Mouse (Mus musculus) ovary, adult 18-20 months (tissue): ENCODE data around the gene Emb.
"Not testable (repeated sequence)": the region's sequence is repeated elsewhere in the genome, so short reads cannot be mapped to it uniquely, and the experiment has no call there.

Experiments
- DNase-seq: peaks from one replicate; pipeline ENCODE4 v3.0.0; 2022; ENCODE audit warnings: low spot score, mixed read lengths

Emb gene

GRCm38 (mm10) chr13:117208236-117208635 lies at the start of gene Emb:
Gene Emb (plus strand): TSS chr13:117208536.
- no peak for DNase-seq

DNA sequence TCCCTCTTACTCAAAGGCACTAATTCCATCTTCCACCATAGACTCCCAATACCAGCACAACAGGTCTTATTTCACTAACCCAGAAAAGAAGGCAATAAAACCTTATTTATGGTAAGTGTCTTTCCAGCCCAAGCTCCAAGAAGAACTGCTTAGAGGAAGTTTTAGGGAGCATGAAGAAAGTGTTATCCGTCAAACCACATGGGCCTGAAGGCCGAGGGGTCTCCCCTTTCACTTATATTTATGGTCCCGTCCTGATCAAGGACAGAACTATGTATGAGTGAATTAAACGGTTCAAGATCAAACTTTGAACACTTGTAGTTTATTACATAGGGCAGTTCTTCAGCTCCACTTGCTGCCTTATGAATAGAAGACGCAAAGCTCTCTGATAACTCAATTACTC lies 44.4 kb upstream of the Emb start:
- no peak for DNase-seq

- DNase-seq = no peak
These were observed 43.3 kb upstream of the Emb start for GRCm38 (mm10) chr13:117165071-117165470.

GRCm38 (mm10) chr13:117180912-117181311 lies 27.4 kb upstream of the Emb start:
- DNase-seq = not testable (repeated sequence)

GRCm38 (mm10) chr13:117183288-117183687 lies 25.0 kb upstream of the Emb start:
- DNase-seq = no peak

DNA sequence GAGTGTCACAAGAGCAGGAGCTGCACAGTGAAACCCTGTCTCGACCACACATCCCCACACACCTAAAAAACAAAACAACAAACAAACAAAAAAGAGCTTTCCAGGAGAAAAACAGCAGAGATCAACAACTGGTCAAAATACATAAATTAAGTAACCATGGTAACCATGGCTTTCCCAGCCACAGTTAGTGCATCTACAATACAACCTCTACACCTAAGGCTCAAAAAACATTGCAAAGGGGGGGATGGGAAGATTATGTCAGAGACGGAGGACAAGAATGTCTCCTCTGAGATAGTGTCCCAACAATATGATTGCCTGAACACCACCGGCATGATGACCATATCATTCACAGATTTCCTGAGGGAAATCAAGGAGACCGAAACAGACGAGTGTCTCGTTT lies 23.0 kb upstream of the Emb start:
- DNase-seq = no peak

DNA sequence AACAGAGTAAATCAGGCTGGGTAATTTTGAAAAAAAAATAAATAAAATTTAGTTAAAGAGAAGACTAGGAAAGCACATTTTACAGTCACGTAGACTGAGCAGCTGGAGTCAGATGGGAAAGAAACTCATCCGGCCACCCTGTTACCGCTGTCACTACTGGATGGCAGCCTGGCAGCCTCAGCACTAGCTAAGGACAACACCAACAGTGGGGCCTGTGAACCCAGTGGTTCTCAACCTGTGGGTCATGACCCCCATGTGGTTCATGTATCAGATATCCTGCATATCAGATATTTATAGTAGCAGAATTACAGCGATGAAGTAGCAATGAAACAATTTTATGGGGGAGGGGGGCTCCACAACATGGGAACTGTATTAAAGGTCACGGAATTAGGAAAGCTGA lies 16.2 kb upstream of the Emb start:
- DNase-seq = no peak

GRCm38 (mm10) chr13:117193422-117193983 lies 14.8 kb upstream of the Emb start:
- DNase-seq = no peak

DNA sequence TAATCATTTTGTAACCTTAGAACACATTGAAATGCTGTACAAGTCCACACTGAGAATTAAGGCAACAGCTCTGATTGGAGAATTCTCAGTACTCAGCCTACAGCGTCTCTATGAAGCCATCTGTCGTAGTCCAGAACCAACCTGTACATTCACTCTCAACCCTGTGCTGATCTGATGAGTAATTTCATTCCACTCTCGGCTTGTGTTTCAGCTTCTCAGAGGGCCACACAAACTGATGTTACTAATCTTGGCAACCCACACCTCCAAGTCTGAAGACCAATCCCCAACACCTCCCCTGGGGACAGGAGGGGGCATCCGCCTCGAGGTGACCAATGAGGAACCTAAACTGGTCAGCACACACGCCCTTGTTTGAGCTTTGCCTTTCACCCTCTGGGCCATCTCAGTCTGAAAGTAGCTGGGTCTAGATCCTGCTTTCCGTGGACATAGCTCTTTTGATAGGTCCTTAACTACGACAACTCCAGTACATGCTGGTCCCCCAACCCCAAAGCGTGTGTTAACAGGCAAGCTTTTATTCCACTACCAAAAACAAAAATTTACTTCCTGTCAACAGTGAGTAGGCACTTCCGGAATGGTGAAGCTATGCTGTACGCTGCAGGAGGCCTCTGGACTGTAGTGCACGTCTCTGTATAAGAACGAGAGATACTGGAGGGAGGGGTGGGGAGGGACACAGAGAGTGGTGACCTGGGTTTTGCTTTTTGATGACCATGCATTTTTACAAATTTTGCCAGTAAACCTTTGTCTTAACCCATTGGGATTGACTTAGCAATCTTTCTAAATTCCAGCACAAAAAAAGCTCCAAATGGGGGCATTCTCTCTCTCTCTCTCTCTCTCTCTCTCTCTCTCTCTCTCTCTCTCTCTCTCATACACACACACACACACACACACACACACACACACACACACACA lies 12.5 kb upstream of the Emb start:
- DNase-seq = no peak

DNA sequence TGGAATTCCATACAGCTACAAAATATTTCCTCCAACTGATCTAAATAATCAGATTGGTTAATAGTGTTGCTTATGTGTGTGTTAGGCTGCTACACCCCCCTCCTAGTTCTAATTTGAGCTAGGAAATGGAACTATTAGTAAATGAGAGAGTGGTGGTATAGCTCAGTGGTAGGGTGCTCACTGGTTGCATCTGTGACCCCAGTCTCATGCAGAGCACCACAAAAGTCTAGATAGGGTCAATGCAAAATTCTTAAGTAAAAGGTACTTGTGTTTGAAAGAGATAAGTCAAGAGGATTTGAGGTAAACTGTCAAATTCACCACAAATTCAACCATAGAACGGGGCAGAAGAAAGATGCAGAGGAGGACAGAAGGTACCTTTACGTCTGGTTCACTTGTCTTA lies 10.7 kb upstream of the Emb start:
- no peak for DNase-seq

GRCm38 (mm10) chr13:117198402-117199083 lies 9.8 kb upstream of the Emb start:
- no peak for DNase-seq

DNA sequence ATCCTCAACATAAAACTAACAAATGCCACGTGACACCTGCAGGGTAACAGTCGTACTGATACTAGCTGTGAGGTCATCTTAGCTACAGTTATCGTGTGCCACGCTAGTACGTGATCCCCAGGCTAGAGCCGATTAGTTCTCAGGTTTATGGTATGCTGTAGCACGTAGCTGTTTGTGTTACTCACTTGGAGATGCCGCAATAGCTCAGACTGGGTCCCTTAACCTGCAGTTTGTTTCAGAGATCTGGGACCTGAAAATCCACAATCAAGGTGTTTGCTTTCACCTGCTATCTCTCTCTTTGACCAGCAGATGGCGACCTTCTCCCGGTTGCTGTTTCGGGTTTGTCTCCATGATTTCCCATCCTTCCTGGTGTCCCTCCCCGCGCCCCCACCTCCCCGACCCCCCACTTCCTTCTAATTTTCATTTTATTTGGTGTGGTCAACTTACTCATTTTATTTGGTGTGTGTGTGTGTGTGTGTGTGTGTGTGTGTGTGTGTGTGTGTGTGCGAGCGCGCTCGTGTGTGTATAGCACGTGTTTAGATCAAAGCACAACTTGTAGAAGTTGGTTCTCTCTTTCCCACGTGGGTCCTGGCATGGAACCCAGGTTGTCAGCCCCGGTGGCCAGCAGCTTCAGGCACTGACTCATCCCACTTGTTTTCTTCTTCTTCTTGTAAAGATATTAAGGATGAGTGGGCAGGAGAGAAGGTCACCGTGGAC lies 5.4 kb upstream of the Emb start:
- DNase-seq = no peak

DNA sequence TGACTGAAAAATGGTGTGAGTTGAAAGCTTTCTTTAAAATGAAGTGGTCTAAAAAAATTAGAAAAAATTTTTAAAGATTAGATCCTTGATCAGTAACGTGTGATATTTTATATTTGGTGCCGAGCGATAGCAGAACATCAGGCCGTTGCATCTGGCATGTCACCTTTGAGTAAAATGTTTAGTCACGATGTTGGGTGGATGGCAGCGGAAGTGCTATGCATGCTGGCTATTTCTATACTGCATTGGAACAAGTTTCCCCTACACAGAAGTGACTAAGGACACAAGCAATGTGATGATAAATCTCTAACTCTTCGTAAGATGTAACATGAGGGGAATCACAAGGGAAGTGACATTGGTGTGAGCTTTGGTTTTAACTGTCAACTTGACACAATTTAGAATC lies 3.7 kb upstream of the Emb start:
- no peak for DNase-seq

- no peak for DNase-seq
These were observed 2.3 kb upstream of the Emb start for GRCm38 (mm10) chr13:117206066-117206465.

- DNase-seq = no peak
These were observed 3.1 kb downstream of the Emb start for GRCm38 (mm10) chr13:117211386-117211875.

GRCm38 (mm10) chr13:117215481-117215880 lies 7.1 kb downstream of the Emb start:
- DNase-seq = no peak

DNA sequence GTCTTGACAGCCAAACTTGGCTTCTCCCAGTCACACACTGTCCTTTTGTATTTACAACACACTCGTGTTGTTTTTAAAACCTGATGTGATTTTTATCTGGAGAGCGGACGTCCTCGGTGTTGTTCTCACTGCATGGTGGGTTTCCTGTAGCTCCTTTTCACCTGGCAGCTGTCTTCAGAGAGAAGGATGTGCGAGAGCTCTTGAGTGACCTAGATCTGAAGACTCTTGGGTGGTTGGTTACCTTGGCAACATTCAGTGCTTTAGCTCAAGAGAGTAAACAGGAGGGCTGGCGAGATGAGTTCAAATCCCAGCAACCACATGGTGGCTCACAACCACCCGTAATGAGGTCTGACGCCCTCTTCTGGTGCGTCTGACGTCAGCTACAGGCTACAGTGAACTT lies 7.8 kb downstream of the Emb start:
- DNase-seq = no peak

DNA sequence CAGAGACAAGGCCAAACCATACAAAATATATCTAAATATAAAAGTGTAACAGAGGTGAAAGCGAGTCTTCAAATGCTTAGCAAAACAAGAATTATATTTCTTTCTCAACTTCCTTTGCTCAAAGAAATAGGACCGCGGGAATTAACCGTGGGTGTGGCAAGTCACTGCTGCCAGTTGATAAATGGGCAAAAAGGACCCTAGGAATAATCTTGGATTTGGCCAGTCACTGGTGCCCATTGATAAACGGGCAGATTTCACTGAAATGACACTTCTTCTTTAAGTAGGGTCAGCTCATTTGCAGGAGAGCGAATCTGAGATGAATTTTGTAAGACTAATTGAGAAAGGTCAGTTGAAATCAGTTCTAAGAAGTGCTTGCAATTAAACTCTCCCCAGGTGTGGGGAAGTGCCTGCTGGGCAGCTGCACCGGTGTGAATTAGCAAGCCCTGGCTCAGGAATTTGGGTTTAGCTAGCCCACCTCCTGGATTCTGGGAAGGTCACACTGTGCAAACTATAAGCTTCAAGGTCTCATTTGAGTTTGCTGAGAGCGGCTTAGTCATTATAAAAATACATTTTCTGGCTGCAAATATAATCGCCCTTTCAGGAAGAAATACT lies 8.5 kb downstream of the Emb start:
- DNase-seq = no peak

GRCm38 (mm10) chr13:117217621-117218020 lies 9.3 kb downstream of the Emb start:
- DNase-seq = no peak

- DNase-seq = no peak
These were observed 9.8 kb downstream of the Emb start for GRCm38 (mm10) chr13:117218092-117218491.

DNA sequence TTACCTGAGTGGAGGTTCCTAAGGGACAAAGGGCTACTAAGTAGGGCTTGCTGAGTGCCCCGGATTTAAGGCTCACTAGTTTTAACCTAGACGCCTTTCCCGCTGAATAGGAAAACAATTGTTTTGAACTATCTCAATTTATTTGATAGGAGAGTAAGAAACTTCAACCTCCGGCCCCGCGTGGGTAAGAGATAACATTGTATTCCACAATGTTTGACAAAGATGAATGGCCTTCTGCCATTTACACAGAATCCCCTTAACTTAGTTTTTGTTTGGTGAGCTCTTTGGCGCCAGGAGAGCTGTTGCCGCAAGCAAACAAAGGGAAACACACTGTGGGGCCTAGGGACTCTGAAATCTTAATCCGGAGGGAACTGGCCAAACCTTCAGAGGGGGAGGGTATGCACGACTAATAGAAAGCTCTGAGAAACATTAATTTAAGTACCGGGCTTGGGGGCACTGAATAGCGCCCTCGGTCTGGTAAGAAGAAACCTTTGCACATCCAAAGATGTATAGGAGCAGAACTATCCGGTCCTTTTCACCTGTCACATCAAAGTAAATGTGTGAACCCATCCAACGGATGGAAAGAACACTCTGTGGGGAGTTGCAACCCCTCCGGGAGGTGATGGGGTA lies 11.7 kb downstream of the Emb start:
- no peak for DNase-seq
